Mouse (Mus musculus): ENCODE measurements around the gene Il2rb. TPM values are rescaled to one million over a fixed set of nuclear protein-coding genes. Genes with fewer than 3 reads are reported as not detected.

Il2rb gene
- polyA plus RNA-seq, 1 experiment from 2014 or later = 0.92 TPM

Other genes with a start within 250 kb of the Il2rb start
- 0.42 and 0.90 TPM in 2 replicates for gene Csf2rb2, start 189.6 kb downstream of the Il2rb start, polyA plus RNA-seq (2015; fragmentation: Nextera tagmentation; extraction: Ambion mirVana)
- gene Csf2rb, start 169.5 kb downstream of the Il2rb start, polyA plus RNA-seq (2015; fragmentation: Nextera tagmentation; extraction: Ambion mirVana) = 2.4 and 3.4 TPM in 2 replicates
- not detected in 2 replicates for gene Tex33, start 99.4 kb downstream of the Il2rb start, polyA plus RNA-seq (2015; fragmentation: Nextera tagmentation; extraction: Ambion mirVana)
- 123 and 146 TPM in 2 replicates for gene Tst, start 89.4 kb downstream of the Il2rb start, polyA plus RNA-seq (2015; fragmentation: Nextera tagmentation; extraction: Ambion mirVana)
- gene Mpst, start 88.9 kb downstream of the Il2rb start, polyA plus RNA-seq (2015; fragmentation: Nextera tagmentation; extraction: Ambion mirVana) = 6.8 TPM in 2 replicates
- 28.1 and 32.0 TPM in 2 replicates for gene Kctd17, start 66.7 kb downstream of the Il2rb start, polyA plus RNA-seq (2015; fragmentation: Nextera tagmentation; extraction: Ambion mirVana)
- 1.8 TPM in 2 replicates for gene Tmprss6, start 26.6 kb downstream of the Il2rb start, polyA plus RNA-seq (2015; fragmentation: Nextera tagmentation; extraction: Ambion mirVana)
- gene C1qtnf6, start 36.1 kb upstream of the Il2rb start, polyA plus RNA-seq (2015; fragmentation: Nextera tagmentation; extraction: Ambion mirVana) = 31.3 and 35.6 TPM in 2 replicates
- gene Sstr3, start 49.4 kb upstream of the Il2rb start, polyA plus RNA-seq (2015; fragmentation: Nextera tagmentation; extraction: Ambion mirVana) = 0.12 and 0.39 TPM in 2 replicates
- gene Rac2, start 77.5 kb upstream of the Il2rb start, polyA plus RNA-seq (2015; fragmentation: Nextera tagmentation; extraction: Ambion mirVana) = 21.1 and 26.2 TPM in 2 replicates
- gene Cyth4, start 101.8 kb upstream of the Il2rb start, polyA plus RNA-seq (2015; fragmentation: Nextera tagmentation; extraction: Ambion mirVana) = 10.0 and 12.9 TPM in 2 replicates
- gene Elfn2, start 223.5 kb upstream of the Il2rb start, polyA plus RNA-seq (2015; fragmentation: Nextera tagmentation; extraction: Ambion mirVana) = 0.07 and 0.17 TPM in 2 replicates

Measured in stomach, embryonic 16.5 days (tissue).